Mouse (Mus musculus): ENCODE results near the gene Bpifb5. TPM values are rescaled to one million over a fixed set of nuclear protein-coding genes. Genes with fewer than 3 reads are reported as not detected.

Bpifb5 gene
- not detected for polyA plus RNA-seq (2017; shearing (Covaris generic))

DNA sequence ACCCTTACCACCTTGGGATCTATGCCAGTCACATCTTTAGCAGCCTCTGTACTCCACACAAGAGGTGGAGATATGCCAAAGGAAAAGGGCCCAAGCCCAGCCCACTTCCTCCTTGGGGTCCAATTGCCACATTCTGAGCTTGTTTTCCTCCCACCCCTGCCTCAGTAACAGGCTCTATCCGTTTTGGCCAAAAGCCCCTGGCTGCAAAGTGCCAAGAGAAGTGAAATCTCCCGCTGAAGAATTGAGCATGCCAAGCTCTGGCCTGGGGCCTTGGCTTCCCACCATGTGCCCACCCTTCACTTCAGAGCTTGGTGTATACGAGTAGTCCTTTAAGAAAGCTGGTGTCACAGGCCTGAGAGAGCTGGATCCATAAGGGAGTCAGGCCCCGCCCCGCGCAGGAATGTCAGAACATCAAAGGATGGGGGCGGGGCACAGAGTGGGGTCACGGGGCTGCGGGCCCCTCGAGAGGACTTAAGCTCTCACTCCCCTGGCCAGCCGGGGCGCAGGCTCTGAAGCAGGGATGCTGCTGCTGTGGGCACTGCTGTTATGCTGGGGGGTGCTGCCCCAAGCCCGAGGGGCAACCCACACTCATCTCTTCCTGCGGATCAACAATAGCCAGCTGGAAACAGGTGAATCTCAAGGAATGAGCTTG, at the start of gene Bpifb5:
Gene Bpifb5 (plus strand): TSS at position 478 of the 652 bp plus-strand sequence.

DNA sequence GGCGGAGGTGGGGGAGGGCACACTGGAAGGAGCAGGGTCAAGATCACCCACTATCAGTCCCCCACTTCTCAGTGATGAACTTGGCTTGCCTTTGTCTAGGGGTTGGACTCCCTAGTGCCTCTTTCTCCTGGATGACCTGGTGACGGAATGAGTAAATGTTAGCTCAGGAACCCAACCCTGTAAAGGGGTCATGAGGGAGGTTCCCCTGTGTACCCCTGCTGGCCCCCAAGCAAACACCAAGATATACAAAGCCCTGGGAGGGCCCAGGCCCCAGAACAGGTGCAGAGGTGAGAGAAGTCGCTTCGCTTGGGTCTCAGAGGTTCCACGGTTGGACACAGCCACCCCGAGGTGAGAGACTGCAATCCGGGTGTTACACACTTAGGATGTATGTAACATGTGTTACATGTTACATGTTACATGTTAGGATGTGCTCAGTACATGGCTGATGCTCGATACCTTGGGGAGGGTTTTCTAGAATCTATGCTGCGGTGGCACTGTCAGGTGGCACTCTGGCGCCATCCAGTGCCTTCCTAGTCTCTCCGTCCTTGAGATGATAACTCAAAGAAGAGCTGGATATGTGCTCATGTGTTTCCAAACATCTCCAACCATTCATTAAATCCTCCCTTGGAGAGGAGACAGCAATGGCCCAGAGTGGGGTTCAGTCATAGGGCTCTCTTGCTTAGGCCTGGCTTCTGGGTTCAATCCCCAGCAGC, 32.8 kb upstream of the Bpifb5 start, which contains the start of gene Bpifb1:
Gene Bpifb1 (plus strand): TSS at position 273 of the 713 bp plus-strand sequence.

DNA sequence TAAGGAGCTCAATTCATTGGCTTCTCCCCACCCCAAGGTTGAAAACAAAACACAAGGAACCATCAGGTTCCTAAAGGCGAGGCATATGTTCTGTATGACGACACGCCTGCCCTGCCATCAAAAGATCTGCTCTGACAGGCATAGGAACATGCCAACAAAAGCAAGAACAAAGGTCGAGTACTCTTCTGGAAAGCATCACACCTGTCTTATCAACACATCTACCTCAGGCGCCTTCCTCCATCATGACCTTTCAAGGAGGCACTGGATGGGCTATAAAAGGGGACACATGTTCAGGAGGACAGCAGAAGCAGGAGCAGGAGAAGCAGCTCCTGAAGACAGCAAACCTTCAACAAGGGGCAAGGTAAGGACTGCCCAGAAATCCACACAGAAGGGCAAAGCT, 34.0 kb downstream of the Bpifb5 start, which contains the start of gene Bpifb9a:
Gene Bpifb9a (plus strand): TSS at position 301 of the 400 bp plus-strand sequence.

Other genes with a start within 250 kb of the Bpifb5 start
- gene Bpifa6, start 248.8 kb upstream of the Bpifb5 start, polyA plus RNA-seq (2017; shearing (Covaris generic)) = not detected
- not detected for gene Bpifa2, start 215.5 kb upstream of the Bpifb5 start, polyA plus RNA-seq (2017; shearing (Covaris generic))
- gene Bpifa3, start 93.4 kb upstream of the Bpifb5 start, polyA plus RNA-seq (2017; shearing (Covaris generic)) = not detected
- not detected for gene Bpifa1, start 80.9 kb upstream of the Bpifb5 start, polyA plus RNA-seq (2017; shearing (Covaris generic))
- gene Bpifa5, start 61.1 kb upstream of the Bpifb5 start, polyA plus RNA-seq (2017; shearing (Covaris generic)) = not detected
- gene Bpifb1, start 32.9 kb upstream of the Bpifb5 start, polyA plus RNA-seq (2017; shearing (Covaris generic)) = not detected
- not detected for gene Bpifb9a, start 34.1 kb downstream of the Bpifb5 start, polyA plus RNA-seq (2017; shearing (Covaris generic))
- not detected for gene Bpifb9b, start 83.5 kb downstream of the Bpifb5 start, polyA plus RNA-seq (2017; shearing (Covaris generic))
- gene Cdk5rap1, start 149.3 kb downstream of the Bpifb5 start, polyA plus RNA-seq (2017; shearing (Covaris generic)) = 12.8 TPM
- gene Snta1, start 184.4 kb downstream of the Bpifb5 start, polyA plus RNA-seq (2017; shearing (Covaris generic)) = not detected
- 23.1 TPM for gene Cbfa2t2, start 212.7 kb downstream of the Bpifb5 start, polyA plus RNA-seq (2017; shearing (Covaris generic))